Mouse (Mus musculus) myocyte (in vitro differentiated cells): ENCODE data around the gene Nlrp6. TPM values are rescaled to one million over a fixed set of nuclear protein-coding genes. Genes with fewer than 3 reads are reported as not detected.
"Not testable (repeated sequence)": the region's sequence is repeated elsewhere in the genome, so short reads cannot be mapped to it uniquely, and the experiment has no call there.

Experiments
- H3K27me3 ChIP-seq: one replicate; pipeline ENCODE4 v1.6.1; 2011; ENCODE audit not compliant: control insufficient read depth, insufficient read depth, insufficient read length
- H3K36me3 ChIP-seq: one replicate; pipeline ENCODE4 v1.6.1; 2011; ENCODE audit not compliant: control insufficient read depth, insufficient read depth
- H3K4me2 ChIP-seq: one replicate; pipeline ENCODE4 v1.6.1; 2011; ENCODE audit warnings: low read depth, control low read depth
- H3K4me3 ChIP-seq: one replicate; pipeline ENCODE4 v1.5.1; 2011; ENCODE audit warnings: mild to moderate bottlenecking, control low read depth, moderate library complexity
- H3K79me2 ChIP-seq: one replicate; pipeline ENCODE4 v1.6.1; 2011; ENCODE audit not compliant: control insufficient read depth, insufficient read depth
- H3ac ChIP-seq: one replicate; pipeline ENCODE4 v1.6.1; 2011; ENCODE audit not compliant: control insufficient read depth, insufficient read length
- CEBPB ChIP-seq: IDR thresholded peaks from 2 replicates; pipeline ENCODE4 v1.6.1; 2011; ENCODE audit warnings: mild to moderate bottlenecking, moderate library complexity; ENCODE audit not compliant: poor library complexity, insufficient read depth, severe bottlenecking
- E2F4 ChIP-seq: IDR thresholded peaks from one replicate; pipeline ENCODE4 v1.6.1; 2011; ENCODE audit warnings: mild to moderate bottlenecking, control low read depth, moderate library complexity; ENCODE audit not compliant: insufficient read depth
- MAX ChIP-seq: IDR thresholded peaks from one replicate; pipeline ENCODE4 v1.6.1; 2011; ENCODE audit warnings: low read depth, mild to moderate bottlenecking, control low read depth
- MYOD1 ChIP-seq, 3 experiments: IDR thresholded peaks; one replicate each; pipeline ENCODE4 v1.6.1; 2011; ENCODE audit warnings: control low read depth in 2 of 3, low read depth in 2 of 3, mild to moderate bottlenecking in 2 of 3, moderate library complexity in 1 of 3; ENCODE audit not compliant: insufficient read length in 2 of 3, control insufficient read depth in 1 of 3
- MYOG ChIP-seq, 3 experiments: IDR thresholded peaks; one replicate each; pipeline ENCODE4 v1.6.1; 2011; ENCODE audit warnings: control low read depth in 2 of 3, low read depth in 2 of 3, mild to moderate bottlenecking in 2 of 3; ENCODE audit not compliant: insufficient read length in 2 of 3, control insufficient read depth in 1 of 3, insufficient read depth in 1 of 3
- POLR2A ChIP-seq: IDR thresholded peaks from one replicate; pipeline ENCODE4 v1.6.1; 2011; ENCODE audit warnings: low read depth, mild to moderate bottlenecking, control low read depth, moderate library complexity; ENCODE audit not compliant: insufficient read length
- POLR2AphosphoS2 ChIP-seq: IDR thresholded peaks from one replicate; pipeline ENCODE4 v1.6.1; 2011; ENCODE audit warnings: low read depth, control low read depth; ENCODE audit not compliant: insufficient read length
- REST ChIP-seq: IDR thresholded peaks from one replicate; pipeline ENCODE4 v1.6.1; 2011; ENCODE audit warnings: mild to moderate bottlenecking, control low read depth, moderate library complexity; ENCODE audit not compliant: insufficient read depth, insufficient read length
- SRF ChIP-seq: IDR thresholded peaks from one replicate; pipeline ENCODE4 v1.6.1; 2011; ENCODE audit warnings: low read depth; ENCODE audit not compliant: control insufficient read depth, insufficient read length
- TCF12 ChIP-seq: IDR thresholded peaks from one replicate; pipeline ENCODE4 v1.6.1; 2011; ENCODE audit warnings: mild to moderate bottlenecking, control low read depth; ENCODE audit not compliant: poor library complexity, insufficient read depth, severe bottlenecking
- TCF3 ChIP-seq: IDR thresholded peaks from one replicate; pipeline ENCODE4 v1.6.1; 2011; ENCODE audit warnings: low read depth, control low read depth; ENCODE audit not compliant: insufficient read length
- USF1 ChIP-seq: IDR thresholded peaks from one replicate; pipeline ENCODE4 v1.6.1; 2011; ENCODE audit warnings: low read depth, mild to moderate bottlenecking, control low read depth, moderate library complexity
- polyA plus RNA-seq: library from polyadenylated mRNA; unstranded; fragments of >200 nt; fragmentation: generic; extraction: Trizol; gene quantifications from one replicate; pipeline ENCODE4 v1.2.1, GENCODE M21; 2012; ENCODE audit warnings: missing spikeins

Nlrp6 gene
- polyA plus RNA-seq, 1 experiment, result 0.01 TPM

DNA sequence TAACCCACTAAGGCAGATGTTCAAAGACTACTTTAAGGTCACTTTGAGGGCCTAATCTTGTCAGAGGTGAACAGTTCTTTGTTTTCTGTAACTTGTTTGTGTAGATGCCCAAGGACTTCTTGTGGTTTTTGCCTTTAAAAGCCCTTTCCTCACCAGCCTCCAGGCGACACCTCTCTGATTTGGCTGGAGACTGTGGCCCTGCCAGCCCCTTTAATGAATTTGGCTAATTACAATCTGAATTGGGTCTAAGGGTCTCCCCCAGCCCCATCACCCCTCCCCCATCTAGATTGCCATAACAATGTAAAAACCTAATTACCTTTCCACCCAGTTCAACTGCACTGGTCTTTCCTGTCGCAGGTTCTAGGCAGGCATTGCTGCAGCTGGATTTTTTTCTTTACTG, 42.0 kb downstream of the Nlrp6 start:
- Histone ChIP-seq H3K27me3 (no peaks in the 10 kb centered on the region), H3K36me3 (no peaks in the 10 kb centered on the region), H3ac (no peak overlapping the region), H3K79me2 (no peaks in the 10 kb centered on the region), H3K4me2 (no peak overlapping the region), H3K4me3 (no peak overlapping the region)
- TF ChIP-seq SRF (no peak), TCF3 (no peak), MYOG (IDR thresholded peaks at IDR 0.05; ENCODE audit: control insufficient read depth in 1 of 3, insufficient read depth in 1 of 3, insufficient read length in 2 of 3, low read depth in 2 of 3) (no peak), REST (no peak), TCF12 (no peak), MAX (no peak), POLR2AphosphoS2 (no peak), CEBPB (no peak), E2F4 (no peak), USF1 (no peak), POLR2A (no peak), MYOD1 (IDR thresholded peaks at IDR 0.05; ENCODE audit: control insufficient read depth in 1 of 3, insufficient read length in 2 of 3, low read depth in 2 of 3) (no peak)

DNA sequence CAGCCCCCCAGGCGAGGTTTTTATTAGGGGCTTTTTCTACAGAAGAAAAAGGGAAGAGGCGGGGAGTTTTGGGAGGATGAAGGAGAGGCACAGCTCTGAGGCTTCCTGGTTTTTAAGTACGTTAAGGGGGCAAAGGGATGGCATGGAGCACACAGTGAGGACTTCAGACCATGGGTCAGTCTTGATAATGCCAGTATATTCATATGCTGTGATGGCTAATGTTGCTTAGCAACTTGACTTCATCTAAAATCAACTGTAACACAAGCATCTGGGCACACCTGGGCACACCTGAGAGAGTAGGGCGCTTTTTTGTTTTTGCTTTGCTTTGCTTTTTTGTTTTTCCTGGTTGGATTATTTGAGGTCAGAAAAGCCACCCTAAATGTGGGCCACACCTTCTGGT, 46.2 kb downstream of the Nlrp6 start, which contains the start of gene Ifitm1:
Ifitm1 (plus strand) TSS at position 301 of the 400 bp plus-strand sequence.
- Histone ChIP-seq H3K4me2 (peak within 1 kb of the TSS; percentile 58), H3K4me3 (no peak within 1 kb of the TSS), H3K36me3 (no peaks in the 10 kb centered on the region), H3K79me2 (no peaks in the 10 kb centered on the region), H3K27me3 (no peaks in the 10 kb centered on the region), H3ac (no peak within 1 kb of the TSS)
- TF ChIP-seq TCF12 (no peak), MAX (no peak)

DNA sequence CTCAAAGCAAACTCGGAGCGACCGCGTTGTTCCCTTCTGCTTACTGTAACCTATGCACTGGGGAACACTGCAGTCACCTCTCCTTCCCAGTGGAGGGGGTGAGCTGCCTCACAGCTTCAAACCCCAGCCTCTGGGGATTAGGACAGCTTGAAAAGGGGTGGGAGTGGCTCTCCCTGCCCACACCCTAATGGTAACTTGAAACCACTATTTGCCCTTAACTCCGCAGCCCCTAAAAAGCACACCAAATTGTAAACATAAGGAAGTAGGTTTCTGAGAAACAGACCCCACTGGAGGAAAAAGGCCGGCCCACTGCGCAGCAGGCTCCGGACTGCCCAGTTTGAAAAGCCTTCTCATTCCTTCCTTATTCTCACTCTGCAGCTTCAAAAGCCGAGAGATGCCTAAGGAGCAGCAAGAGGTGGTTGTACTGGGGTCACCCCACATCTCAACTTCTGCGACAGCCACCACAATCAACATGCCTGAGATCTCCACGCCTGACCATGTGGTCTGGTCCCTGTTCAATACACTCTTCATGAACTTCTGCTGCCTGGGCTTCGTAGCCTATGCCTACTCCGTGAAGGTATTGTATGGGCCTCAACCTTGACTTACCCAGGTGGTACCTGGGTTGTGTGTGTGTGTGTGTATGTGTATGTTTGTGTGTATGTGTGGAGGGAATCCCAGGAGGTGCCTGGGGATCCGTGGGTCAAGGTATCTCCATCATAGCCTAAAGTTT, 47.3 kb downstream of the Nlrp6 start:
- Histone ChIP-seq H3K27me3 (no peaks in the 10 kb centered on the region), H3K4me3 (no peak overlapping the region), H3K79me2 (no peaks in the 10 kb centered on the region), H3K36me3 (no peaks in the 10 kb centered on the region), H3K4me2 (peak overlapping the region; percentile 58), H3ac (no peak overlapping the region)
- no peak for TF ChIP-seq MYOD1 (IDR thresholded peaks at IDR 0.05; ENCODE audit: control insufficient read depth in 1 of 3, insufficient read length in 2 of 3, low read depth in 2 of 3)

DNA sequence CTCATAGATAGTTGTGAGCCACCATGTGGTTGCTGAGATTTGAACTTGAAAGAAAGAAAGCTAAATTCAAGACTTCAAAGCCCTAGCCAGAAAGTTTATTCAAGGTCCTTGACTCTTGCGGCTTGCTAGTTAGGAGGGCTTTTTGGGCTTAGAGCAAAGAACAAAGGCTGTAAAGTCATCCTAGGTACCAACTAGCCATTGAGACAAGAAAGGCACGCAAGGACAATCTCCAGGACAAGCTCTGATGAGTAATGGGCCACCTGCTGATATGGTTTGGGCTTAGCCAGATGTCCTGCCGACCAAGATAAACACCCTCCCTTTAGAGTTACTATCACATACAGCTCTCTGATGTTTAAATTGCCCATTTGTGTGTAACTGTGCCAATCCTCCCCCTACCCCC, 48.0 kb downstream of the Nlrp6 start:
- not testable (repeated sequence) for H3K27me3 ChIP-seq, H3K36me3 ChIP-seq, H3K4me3 ChIP-seq, H3ac ChIP-seq, H3K79me2 ChIP-seq
- peak overlapping the region; percentile 58 for H3K4me2 ChIP-seq
- peak in 1 of 3 experiments; percentile 26 for TF ChIP-seq MYOD1 (IDR thresholded peaks at IDR 0.05; ENCODE audit: control insufficient read depth in 1 of 3, insufficient read length in 2 of 3, low read depth in 2 of 3)

DNA sequence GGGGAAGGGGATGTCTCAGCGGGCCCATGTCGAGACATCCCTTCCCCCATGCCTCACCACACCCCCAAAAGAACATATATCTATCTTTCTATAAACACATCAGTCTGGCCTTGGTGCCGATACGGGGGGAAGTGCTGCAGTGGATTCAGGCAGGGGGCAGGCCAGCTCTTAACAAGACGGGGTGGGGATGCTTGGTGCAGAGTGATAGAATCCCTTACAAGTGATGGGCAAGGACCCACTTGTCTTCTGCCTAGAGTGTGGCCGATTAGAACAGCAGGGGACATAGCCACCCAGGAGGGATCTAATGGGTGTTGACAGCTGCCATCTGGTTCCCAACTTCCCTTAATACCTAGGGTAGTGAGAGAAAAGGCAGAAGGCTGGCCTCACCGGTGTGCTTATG, 50.2 kb downstream of the Nlrp6 start:
- Histone ChIP-seq H3K79me2 (no peaks in the 10 kb centered on the region), H3ac (no peak overlapping the region), H3K4me3 (no peak overlapping the region), H3K27me3 (no peaks in the 10 kb centered on the region), H3K36me3 (no peaks in the 10 kb centered on the region), H3K4me2 (no peak overlapping the region)
- no peak for TF ChIP-seq POLR2AphosphoS2
- TF ChIP-seq REST, result no peak
- no peak for TF ChIP-seq TCF12
- TF ChIP-seq E2F4, result no peak
- no peak for TF ChIP-seq SRF
- TF ChIP-seq MYOG (IDR thresholded peaks at IDR 0.05; ENCODE audit: control insufficient read depth in 1 of 3, insufficient read depth in 1 of 3, insufficient read length in 2 of 3, low read depth in 2 of 3), result no peak
- no peak for TF ChIP-seq TCF3
- TF ChIP-seq MYOD1 (IDR thresholded peaks at IDR 0.05; ENCODE audit: control insufficient read depth in 1 of 3, insufficient read length in 2 of 3, low read depth in 2 of 3), result no peak
- TF ChIP-seq POLR2A, result no peak
